Mouse (Mus musculus): ENCODE measurements around the gene Pnkd.

DNA sequence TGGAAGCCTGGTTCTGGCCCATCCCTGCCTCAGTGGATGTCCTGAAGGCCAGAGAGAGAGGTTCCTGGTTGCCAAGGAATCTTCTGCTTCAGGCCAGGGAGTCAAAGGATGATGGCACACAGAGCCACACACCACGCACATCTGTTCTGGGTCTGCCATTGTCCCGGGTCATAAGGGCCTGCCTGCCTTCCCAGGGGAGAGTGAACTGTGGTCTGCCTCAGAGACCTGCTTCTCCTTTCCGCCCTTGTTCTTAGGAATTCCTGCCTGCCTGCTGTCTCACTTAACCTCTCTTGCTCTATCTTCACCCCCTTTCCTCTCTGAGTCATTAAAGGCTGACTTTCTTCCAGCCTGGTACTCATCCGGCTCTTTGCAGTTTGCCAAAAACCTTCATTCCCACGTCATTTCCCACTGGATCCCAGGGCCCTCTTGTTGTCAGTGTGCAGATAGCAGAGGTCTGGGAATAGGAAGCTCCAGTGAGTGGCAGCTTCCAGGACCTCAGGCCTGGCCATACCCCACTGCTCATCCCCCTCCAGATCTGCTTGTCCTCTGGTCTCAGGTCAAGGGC, 67.9 kb downstream of the Pnkd start:
- no peak for TF ChIP-seq CTCF (IDR thresholded peaks at IDR 0.05; ENCODE audit: borderline replicate concordance, control insufficient read depth, extremely low read depth, insufficient read depth, low read length, poor library complexity)
- TF ChIP-seq POLR2A (IDR thresholded peaks at IDR 0.05; ENCODE audit: control insufficient read depth, extremely low read depth, insufficient read depth, low read length, poor library complexity), result no peak

Data from thymus, adult 2 months (tissue).